Mouse (Mus musculus) forebrain, embryonic 16.5 days (tissue): ENCODE measurements around the gene Acp5. TPM values are rescaled to one million over a fixed set of nuclear protein-coding genes. Genes with fewer than 3 reads are reported as not detected.

Source experiments
- ATAC-seq: fragments of 200-750 bp; cut with Nextera tagmentation; 2 replicates; pipeline ENCODE4 v1.8.0; 2017; ENCODE audit warnings: mild to moderate bottlenecking, moderate library complexity
- H3K27ac ChIP-seq: fragments of 300-500 bp; sonication (generic); 2 replicates; pipeline ENCODE4 v1.5.1; 2014; ENCODE audit warnings: low read length, control low read depth
- H3K27me3 ChIP-seq: fragments of 300-500 bp; sonication (generic); replicated peaks from 2 replicates; pipeline ENCODE4 v1.6.1; 2014; ENCODE audit warnings: low read length; ENCODE audit not compliant: control insufficient read depth, insufficient read depth
- H3K36me3 ChIP-seq: fragments of 300-500 bp; sonication (generic); 2 replicates; pipeline ENCODE4 v1.6.1; 2014; ENCODE audit not compliant: control insufficient read depth, insufficient read depth
- H3K4me1 ChIP-seq: fragments of 300-500 bp; sonication (generic); replicated peaks from 2 replicates; pipeline ENCODE4 v1.6.1; 2014; ENCODE audit warnings: low read length; ENCODE audit not compliant: control insufficient read depth, insufficient read depth
- H3K4me2 ChIP-seq: fragments of 300-500 bp; sonication (generic); 2 replicates; pipeline ENCODE4 v1.6.1; 2014; ENCODE audit warnings: mild to moderate bottlenecking, low read length, control low read depth
- H3K4me3 ChIP-seq: fragments of 300-500 bp; sonication (generic); replicated peaks from 2 replicates; pipeline ENCODE4 v1.5.1; 2014; ENCODE audit warnings: mild to moderate bottlenecking, low read length, control low read depth
- H3K9ac ChIP-seq: fragments of 300-500 bp; sonication (generic); replicated peaks from 2 replicates; pipeline ENCODE4 v1.6.1; 2014; ENCODE audit warnings: low read depth, low read length, control low read depth
- H3K9me3 ChIP-seq: fragments of 300-500 bp; sonication (generic); 2 replicates; pipeline ENCODE4 v1.6.1; 2016; ENCODE audit warnings: low read length; ENCODE audit not compliant: control insufficient read depth
- WGBS: fragments of 180-500 bp; shearing (Covaris S2); extraction: QIAGEN DNeasy Blood & Tissue Kit; methylation state at CpG from one replicate; pipeline ENCODE4 v1.1.7; 2014; 5-methylcytosine and 5-hydroxymethylcytosine counted together
- microRNA-seq: library from miRNA; unstranded; fragments of <30 nt; microRNA quantifications from one replicate; pipeline ENCODE4, GENCODE M21; 2017
- polyA plus RNA-seq: library from polyadenylated mRNA; unstranded; fragments of >200 nt; fragmentation: Nextera tagmentation; extraction: Ambion mirVana; gene quantifications from 2 replicates; pipeline ENCODE4 v1.2.1, GENCODE M21; 2015

The Acp5 gene
- polyA plus RNA-seq, 1 experiment from 2014 or later, result not detected

- ATAC-seq, result no peak
- H3K27ac ChIP-seq, result no peak overlapping the region
- no peak overlapping the region for H3K9ac ChIP-seq
- H3K4me3 ChIP-seq, result no peak overlapping the region
- H3K4me2 ChIP-seq, result no peak overlapping the region
- no peaks in the 10 kb centered on the region for H3K9me3 ChIP-seq
- 95% methylated on average over 7 of the region's 7 CpGs for WGBS
- H3K36me3 ChIP-seq, result no peaks in the 10 kb centered on the region
- peaks cover 11% of the 10 kb centered on the region for H3K4me1 ChIP-seq
- 0 out of 2 replicates have a peak, but pooled peaks cover 2% of the 10 kb centered on the region for H3K27me3 ChIP-seq
Observed at GRCm38 (mm10) chr9:22089281-22089680, 46.2 kb downstream of the Acp5 start.

- no peak overlapping the region for H3K27ac ChIP-seq
- 82% methylated on average over 2 of the region's 2 CpGs for WGBS
- H3K4me1 ChIP-seq, result peaks cover 11% of the 10 kb centered on the region
- H3K36me3 ChIP-seq, result no peaks in the 10 kb centered on the region
- H3K9ac ChIP-seq, result no peak overlapping the region
- no peak for ATAC-seq
- H3K27me3 ChIP-seq, result no peaks in the 10 kb centered on the region
- H3K4me2 ChIP-seq, result no peak overlapping the region
- no peak overlapping the region for H3K4me3 ChIP-seq
- no peaks in the 10 kb centered on the region for H3K9me3 ChIP-seq
Observed at GRCm38 (mm10) chr9:22087034-22087618, 48.4 kb downstream of the Acp5 start.

DNA sequence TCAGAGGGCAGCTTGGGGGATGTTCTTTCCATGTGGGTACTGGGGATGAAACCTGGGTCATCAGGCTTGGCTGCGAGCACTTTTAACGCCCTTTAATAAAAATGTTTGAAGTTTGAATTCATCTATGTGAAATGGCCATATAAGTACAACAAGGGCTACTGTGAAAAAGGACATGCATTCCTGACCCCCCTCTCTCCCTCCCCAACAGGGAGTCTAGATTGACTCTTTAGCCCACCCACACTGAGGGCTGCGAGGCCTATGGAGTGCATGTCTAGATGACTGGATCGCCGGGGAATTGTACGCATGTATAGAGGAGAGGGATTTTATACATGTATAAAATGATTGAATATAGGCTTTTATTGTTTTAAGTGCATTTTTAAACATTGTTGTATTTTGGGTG is 49.5 kb downstream of the Acp5 start:
- 82% methylated on average over 6 of the region's 6 CpGs for WGBS
- no peak for ATAC-seq
- H3K27ac ChIP-seq, result no peak overlapping the region; the same call in 1 of the 2 replicates
- H3K4me3 ChIP-seq, result peak overlapping the region; percentile 96
- peaks cover 11% of the 10 kb centered on the region for H3K4me1 ChIP-seq
- H3K36me3 ChIP-seq, result no peaks in the 10 kb centered on the region
- H3K9ac ChIP-seq, result peak overlapping the region; percentile 81
- no peaks in the 10 kb centered on the region for H3K9me3 ChIP-seq
- H3K27me3 ChIP-seq, result no peaks in the 10 kb centered on the region
- peak overlapping the region; percentile 67 for H3K4me2 ChIP-seq

GRCm38 (mm10) chr9:22085022-22085834 is 50.3 kb downstream of the Acp5 start, which contains the start of gene Ecsit:
Gene Ecsit (minus strand): TSS chr9:22085438.
- Histone ChIP-seq H3K4me3 (peak within 1 kb of the TSS; percentile 96), H3K4me2 (peak within 1 kb of the TSS; percentile 82), H3K4me1 (peaks cover 11% of the 10 kb centered on the region), H3K27me3 (no peaks in the 10 kb centered on the region), H3K9ac (peak within 1 kb of the TSS; percentile 81), H3K9me3 (no peaks in the 10 kb centered on the region), H3K27ac (peak within 1 kb of the TSS; percentile 70; the same call in 1 of the 2 replicates), H3K36me3 (no peaks in the 10 kb centered on the region)
- under 1% methylated on average over 48 of the region's 48 CpGs for WGBS
- peak; percentile 100 for ATAC-seq

GRCm38 (mm10) chr9:22084667-22085021 is 50.9 kb downstream of the Acp5 start:
- Histone ChIP-seq H3K27ac (peak overlapping the region; percentile 31; the same call in 1 of the 2 replicates), H3K9ac (peak overlapping the region; percentile 81), H3K4me2 (peak overlapping the region; percentile 82), H3K9me3 (no peaks in the 10 kb centered on the region), H3K4me1 (peaks cover 11% of the 10 kb centered on the region), H3K4me3 (peak overlapping the region; percentile 96), H3K36me3 (no peaks in the 10 kb centered on the region), H3K27me3 (no peaks in the 10 kb centered on the region)
- ATAC-seq, result no peak
- WGBS, result 34% methylated on average over 4 of the region's 4 CpGs

Small RNAs within 50 kb of the gene (microRNA-seq; reads per million reads assigned to microRNA genes)
- not detected for gene Mir7084

Other genes starting within 250 kb of the Acp5 start
- gene Rab3d, start 217.5 kb downstream of the Acp5 start, polyA plus RNA-seq, result 37.4 and 39.5 TPM in 2 replicates
- 5.4 and 11.9 TPM in 2 replicates for gene Ccdc159, start 208.2 kb downstream of the Acp5 start, polyA plus RNA-seq
- 47.7 and 54.8 TPM in 2 replicates for gene Tmem205, start 208.2 kb downstream of the Acp5 start, polyA plus RNA-seq
- 74.1 and 89.9 TPM in 2 replicates for gene Plppr2, start 198.7 kb downstream of the Acp5 start, polyA plus RNA-seq
- gene Swsap1, start 180.0 kb downstream of the Acp5 start, polyA plus RNA-seq, result 9.0 and 12.5 TPM in 2 replicates
- 1.6 and 1.8 TPM in 2 replicates for gene Epor, start 172.2 kb downstream of the Acp5 start, polyA plus RNA-seq
- gene Rgl3, start 146.3 kb downstream of the Acp5 start, polyA plus RNA-seq, result 0.76 and 1.5 TPM in 2 replicates
- 3.6 and 5.2 TPM in 2 replicates for gene Ccdc151, start 133.1 kb downstream of the Acp5 start, polyA plus RNA-seq
- gene Prkcsh, start 132.9 kb downstream of the Acp5 start, polyA plus RNA-seq, result 90.0 and 93.9 TPM in 2 replicates
- 77.6 and 101 TPM in 2 replicates for gene Elavl3, start 83.7 kb downstream of the Acp5 start, polyA plus RNA-seq
- not detected in 2 replicates for gene Gm49318, start 64.5 kb downstream of the Acp5 start, polyA plus RNA-seq
- 20.7 and 22.4 TPM in 2 replicates for gene Zfp653, start 64.3 kb downstream of the Acp5 start, polyA plus RNA-seq
- gene Ecsit, start 50.3 kb downstream of the Acp5 start, polyA plus RNA-seq, result 62.5 and 67.4 TPM in 2 replicates
- gene Cnn1, start 36.5 kb downstream of the Acp5 start, polyA plus RNA-seq, result 0.60 and 0.78 TPM in 2 replicates
- 147 and 168 TPM in 2 replicates for gene Elof1, start 18.5 kb downstream of the Acp5 start, polyA plus RNA-seq
- gene Pigyl, start 21.1 kb upstream of the Acp5 start, polyA plus RNA-seq, result 72.5 and 78.8 TPM in 2 replicates
- 0.29 and 0.37 TPM in 2 replicates for gene Zfp872, start 52.4 kb upstream of the Acp5 start, polyA plus RNA-seq
- 10.1 and 10.9 TPM in 2 replicates for gene Zfp809, start 90.0 kb upstream of the Acp5 start, polyA plus RNA-seq
- 12.6 and 12.9 TPM in 2 replicates for gene Zfp599, start 124.2 kb upstream of the Acp5 start, polyA plus RNA-seq
- 35.0 and 36.1 TPM in 2 replicates for gene Zfp810, start 171.9 kb upstream of the Acp5 start, polyA plus RNA-seq